Mouse (Mus musculus): Measurements from ENCODE around the gene Abcf1. TPM values are rescaled to one million over a fixed set of nuclear protein-coding genes. Genes with fewer than 3 reads are reported as not detected.

The Abcf1 gene
- 60.3 and 89.7 TPM in 2 replicates for polyA plus RNA-seq (2012; rRNA removed; ENCODE audit: low replicate concordance)

DNA sequence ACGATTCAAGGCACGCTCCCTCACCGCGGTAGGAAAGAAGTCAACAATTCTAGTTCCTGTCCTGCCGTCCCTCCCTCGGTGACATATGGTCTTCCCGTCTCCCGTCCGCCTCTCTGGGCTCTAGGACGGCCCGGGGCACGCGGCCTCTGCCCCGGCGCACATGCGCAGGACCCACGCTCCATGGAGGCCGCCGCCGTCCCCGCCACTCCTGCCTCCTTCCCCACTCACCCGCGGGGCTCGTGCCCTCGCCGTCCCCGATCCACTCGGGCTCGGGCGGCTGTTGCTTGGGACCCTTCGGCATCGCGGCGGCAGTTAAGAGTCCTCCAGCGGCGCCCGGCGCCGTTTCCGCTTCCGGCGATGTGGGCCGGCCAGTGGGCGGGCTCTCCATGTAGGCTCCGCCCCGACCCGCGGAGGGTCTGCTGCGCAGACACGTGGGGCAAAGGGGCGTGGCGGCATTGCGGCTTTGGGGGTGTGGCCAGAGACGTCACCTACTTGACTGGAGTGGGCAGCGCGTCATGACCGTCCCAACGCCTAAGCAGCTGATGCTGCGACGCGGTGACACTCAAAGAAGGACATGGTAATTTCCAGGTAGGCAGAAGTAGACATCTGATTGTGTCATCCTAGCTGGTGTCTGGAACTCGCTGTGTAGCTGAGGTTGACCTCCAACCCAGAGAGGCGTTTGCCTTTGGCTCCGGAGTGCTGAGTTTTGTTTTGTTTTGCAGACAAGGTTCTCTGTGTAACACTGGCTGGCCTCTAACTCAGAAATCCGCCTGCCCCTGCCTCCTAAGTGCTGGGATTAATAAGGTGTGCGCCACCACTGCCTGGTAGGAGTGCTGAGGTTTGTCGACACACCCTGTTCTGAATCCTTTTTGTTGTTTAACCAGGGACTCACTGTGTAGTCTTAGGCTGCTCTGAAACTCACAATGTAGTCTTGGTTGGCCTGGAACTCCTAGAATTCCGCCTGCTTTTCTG is at the start of gene Abcf1:
Gene Abcf1, minus strand, starts transcription at position 344 of the 972 bp plus-strand sequence.

DNA sequence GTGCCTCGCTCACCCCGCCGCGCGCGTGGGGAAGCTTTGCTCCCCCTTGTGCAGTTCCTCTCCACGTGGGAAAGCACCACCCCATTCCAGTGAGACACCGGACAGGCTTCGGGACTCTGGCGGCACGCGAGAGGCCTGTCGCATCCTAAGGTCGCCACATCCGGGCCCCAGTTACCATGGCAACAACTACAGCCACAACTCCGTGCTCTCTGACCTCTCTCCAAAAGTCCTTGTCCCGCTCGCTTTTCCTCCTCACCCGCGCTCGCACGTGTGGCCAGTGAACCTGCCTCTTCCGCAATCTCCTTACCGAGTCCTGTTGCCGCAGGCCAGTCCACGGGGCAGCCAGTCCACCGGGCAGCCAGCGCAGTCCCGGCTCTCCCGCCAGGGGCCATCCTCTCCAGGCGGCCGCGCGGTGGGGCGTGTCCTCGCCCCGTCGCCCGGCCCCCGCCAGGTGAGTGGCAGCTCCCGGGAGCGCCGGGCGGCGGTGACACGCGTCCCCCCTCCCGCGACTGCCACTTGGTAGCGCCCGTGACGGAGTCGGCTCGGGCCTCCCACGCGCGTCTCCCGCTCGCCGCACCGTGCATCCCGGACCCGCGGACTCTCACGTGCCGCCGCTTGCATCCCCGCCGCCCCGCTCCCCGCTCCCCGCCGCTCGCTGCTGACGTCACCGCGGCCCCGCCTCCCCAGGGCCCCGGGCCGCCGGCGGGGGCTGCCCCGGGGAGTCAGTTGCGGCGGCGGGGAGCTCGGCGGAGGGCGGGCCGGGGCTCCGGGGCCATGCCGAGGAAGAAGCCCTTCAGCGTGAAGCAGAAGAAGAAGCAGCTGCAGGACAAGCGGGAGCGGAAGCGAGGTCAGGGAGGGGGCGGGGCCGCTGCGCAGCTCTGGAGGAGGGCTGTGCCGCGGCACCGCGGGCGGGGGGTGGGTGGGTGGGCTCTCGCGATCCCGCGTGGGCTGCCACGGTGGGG is 10.1 kb upstream of the Abcf1 start, which contains the start of the genes Gnl1 and Prr3:
Gene Gnl1, plus strand, starts transcription at position 451 of the 962 bp plus-strand sequence.
Gene Prr3, minus strand, starts transcription at position 836 of the 962 bp plus-strand sequence.

DNA sequence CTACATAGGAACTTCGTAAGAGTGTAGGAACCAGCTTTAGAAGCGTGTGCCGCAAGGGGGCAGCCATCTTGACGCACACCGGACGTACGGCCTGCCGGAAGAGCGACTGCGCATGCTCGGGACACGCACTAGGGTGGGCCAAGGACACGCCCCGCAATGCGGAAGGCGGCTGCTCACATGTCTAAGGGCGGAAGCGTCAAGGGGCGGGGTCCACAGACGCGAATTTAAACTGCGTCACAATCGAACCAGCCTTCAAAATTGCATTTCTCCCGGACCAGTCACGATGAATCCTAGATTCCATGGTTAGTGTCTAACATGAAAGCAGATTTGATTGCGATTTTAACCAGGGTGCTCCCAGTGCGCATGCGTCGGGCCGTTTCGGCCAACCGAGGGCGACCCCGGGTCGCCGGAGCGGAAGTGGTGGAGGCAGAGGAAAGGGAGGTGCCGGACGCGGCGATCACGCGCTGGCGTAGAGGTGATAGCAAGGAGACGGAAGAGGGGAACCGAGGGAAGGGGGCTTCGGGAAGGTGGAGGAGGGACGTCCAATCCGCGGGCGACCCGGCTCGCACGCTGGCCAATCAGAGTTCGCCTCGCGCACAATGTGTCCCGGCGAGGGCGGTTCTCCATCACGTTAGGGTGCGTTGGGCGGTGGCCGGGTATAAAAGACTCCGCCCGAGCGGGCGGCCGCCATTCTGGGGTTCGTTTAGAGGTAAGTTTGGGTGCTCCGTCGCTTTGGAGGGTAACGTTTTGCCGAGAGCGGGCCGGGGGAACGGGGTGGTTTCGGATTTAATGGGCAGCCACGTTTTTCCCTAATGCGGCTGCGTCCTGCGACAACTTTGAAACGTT is 53.0 kb downstream of the Abcf1 start, which contains the start of the genes Mrps18b and Ppp1r10:
Gene Mrps18b, minus strand, starts transcription at position 93 of the 846 bp plus-strand sequence.
Gene Ppp1r10, plus strand, starts transcription at position 138 of the 846 bp plus-strand sequence.

DNA sequence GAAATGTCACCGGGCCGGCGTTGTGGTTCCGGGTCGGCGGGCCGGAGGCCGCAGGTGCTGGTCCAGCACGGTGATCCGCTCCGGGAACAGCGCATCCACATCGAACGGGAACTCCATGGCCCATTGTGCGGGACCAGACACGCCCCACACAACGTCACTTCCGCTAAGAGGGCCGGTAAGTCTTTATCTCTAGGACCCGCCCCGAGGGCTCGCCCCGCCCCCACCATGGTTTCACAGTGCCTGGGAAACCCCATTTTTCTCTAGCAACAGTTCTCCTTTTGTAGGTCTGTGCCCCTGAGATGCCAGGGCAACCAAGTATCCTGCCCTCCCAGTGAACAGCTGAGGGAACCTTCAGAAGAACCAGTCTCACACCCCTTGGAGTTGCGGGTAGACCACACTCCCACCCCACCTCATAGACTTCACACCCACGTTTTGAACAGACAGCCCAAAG is 59.6 kb downstream of the Abcf1 start, which contains the start of gene Atat1:
Gene Atat1, minus strand, starts transcription at position 157 of the 451 bp plus-strand sequence.

Other genes with a start within 250 kb of the Abcf1 start
- gene Ier3, start 148.1 kb downstream of the Abcf1 start, polyA plus RNA-seq (2012; rRNA removed; ENCODE audit: low replicate concordance) = 20.3 and 22.3 TPM in 2 replicates
- gene Flot1, start 146.5 kb downstream of the Abcf1 start, polyA plus RNA-seq (2012; rRNA removed; ENCODE audit: low replicate concordance) = 39.8 and 40.1 TPM in 2 replicates
- gene Tubb5, start 131.5 kb downstream of the Abcf1 start, polyA plus RNA-seq (2012; rRNA removed; ENCODE audit: low replicate concordance) = 105 and 114 TPM in 2 replicates
- 1.4 and 3.0 TPM in 2 replicates for gene Mdc1, start 128.2 kb downstream of the Abcf1 start, polyA plus RNA-seq (2012; rRNA removed; ENCODE audit: low replicate concordance)
- 13.6 and 21.1 TPM in 2 replicates for gene Nrm, start 108.4 kb downstream of the Abcf1 start, polyA plus RNA-seq (2012; rRNA removed; ENCODE audit: low replicate concordance)
- 16.2 and 25.7 TPM in 2 replicates for gene Ppp1r18, start 104.2 kb downstream of the Abcf1 start, polyA plus RNA-seq (2012; rRNA removed; ENCODE audit: low replicate concordance)
- gene Dhx16, start 89.9 kb downstream of the Abcf1 start, polyA plus RNA-seq (2012; rRNA removed; ENCODE audit: low replicate concordance) = 36.5 and 59.4 TPM in 2 replicates
- 180 and 283 TPM in 2 replicates for gene 2310061I04Rik, start 72.3 kb downstream of the Abcf1 start, polyA plus RNA-seq (2012; rRNA removed; ENCODE audit: low replicate concordance)
- gene Atat1, start 59.7 kb downstream of the Abcf1 start, polyA plus RNA-seq (2012; rRNA removed; ENCODE audit: low replicate concordance) = 47.1 and 64.0 TPM in 2 replicates
- gene Mrps18b, start 53.4 kb downstream of the Abcf1 start, polyA plus RNA-seq (2012; rRNA removed; ENCODE audit: low replicate concordance) = 74.3 and 76.9 TPM in 2 replicates
- gene Ppp1r10, start 53.3 kb downstream of the Abcf1 start, polyA plus RNA-seq (2012; rRNA removed; ENCODE audit: low replicate concordance) = 25.8 and 36.2 TPM in 2 replicates
- gene Gnl1, start 10.1 kb upstream of the Abcf1 start, polyA plus RNA-seq (2012; rRNA removed; ENCODE audit: low replicate concordance) = 17.2 and 34.2 TPM in 2 replicates
- gene Prr3, start 10.5 kb upstream of the Abcf1 start, polyA plus RNA-seq (2012; rRNA removed; ENCODE audit: low replicate concordance) = 8.2 and 8.5 TPM in 2 replicates
- 1.2 and 1.9 TPM in 2 replicates for gene H2-T24, start 50.8 kb upstream of the Abcf1 start, polyA plus RNA-seq (2012; rRNA removed; ENCODE audit: low replicate concordance)
- gene H2-T23, start 63.1 kb upstream of the Abcf1 start, polyA plus RNA-seq (2012; rRNA removed; ENCODE audit: low replicate concordance) = 247 and 672 TPM in 2 replicates
- gene H2-T22, start 73.0 kb upstream of the Abcf1 start, polyA plus RNA-seq (2012; rRNA removed; ENCODE audit: low replicate concordance) = 22.4 and 45.9 TPM in 2 replicates
- not detected in 2 replicates for gene Gm6034, start 73.2 kb upstream of the Abcf1 start, polyA plus RNA-seq (2012; rRNA removed; ENCODE audit: low replicate concordance)
- gene Gm11127, start 88.6 kb upstream of the Abcf1 start, polyA plus RNA-seq (2012; rRNA removed; ENCODE audit: low replicate concordance) = 46.7 and 279 TPM in 2 replicates
- gene Gm19684, start 151.9 kb upstream of the Abcf1 start, polyA plus RNA-seq (2012; rRNA removed; ENCODE audit: low replicate concordance) = 0.06 TPM in 2 replicates
- gene Gm7030, start 159.7 kb upstream of the Abcf1 start, polyA plus RNA-seq (2012; rRNA removed; ENCODE audit: low replicate concordance) = 12.6 and 15.9 TPM in 2 replicates
- 99.5 and 293 TPM in 2 replicates for gene Gm8909, start 198.8 kb upstream of the Abcf1 start, polyA plus RNA-seq (2012; rRNA removed; ENCODE audit: low replicate concordance)
- 118 and 133 TPM in 2 replicates for gene H2-T3, start 220.5 kb upstream of the Abcf1 start, polyA plus RNA-seq (2012; rRNA removed; ENCODE audit: low replicate concordance)

Measured in duodenum, adult 2 months (tissue).